Mouse (Mus musculus) stomach, postnatal 0 days (tissue): ENCODE results near the gene Zcchc9. TPM values are rescaled to one million over a fixed set of nuclear protein-coding genes. Genes with fewer than 3 reads are reported as not detected.

Source experiments
- ATAC-seq: fragments of 200-750 bp; cut with Nextera tagmentation; 2 replicates; pipeline ENCODE4 v1.8.0; 2017; ENCODE audit not compliant: low FRiP score, low TSS enrichment
- DNase-seq: peaks from one replicate; pipeline ENCODE4 v3.0.0-alpha.2; 2016; ENCODE audit warnings: low spot score
- H3K27ac ChIP-seq: fragments of 300-500 bp; sonication (generic); replicated peaks from 2 replicates; pipeline ENCODE4 v1.5.1; 2014; ENCODE audit warnings: mild to moderate bottlenecking, control low read depth
- H3K27me3 ChIP-seq: fragments of 300-500 bp; sonication (generic); 2 replicates; pipeline ENCODE4 v1.6.1; 2014; ENCODE audit warnings: low read length; ENCODE audit not compliant: control insufficient read depth, insufficient read depth
- H3K36me3 ChIP-seq: fragments of 300-500 bp; sonication (generic); 2 replicates; pipeline ENCODE4 v1.6.1; 2014; ENCODE audit warnings: low read length, mixed read lengths; ENCODE audit not compliant: control insufficient read depth, insufficient read depth
- H3K4me1 ChIP-seq: fragments of 300-500 bp; sonication (generic); replicated peaks from 2 replicates; pipeline ENCODE4 v1.6.1; 2014; ENCODE audit warnings: antibody characterized with exemption; ENCODE audit not compliant: control insufficient read depth, insufficient read depth
- H3K4me2 ChIP-seq: fragments of 300-500 bp; sonication (generic); replicated peaks from 2 replicates; pipeline ENCODE4 v1.6.1; 2014; ENCODE audit warnings: low read depth, mild to moderate bottlenecking, control low read depth, moderate library complexity
- H3K4me3 ChIP-seq: fragments of 300-500 bp; sonication (generic); 2 replicates; pipeline ENCODE4 v1.5.1; 2014; ENCODE audit warnings: low read depth, low read length, control low read depth
- H3K9ac ChIP-seq: fragments of 300-500 bp; sonication (generic); 2 replicates; pipeline ENCODE4 v1.6.1; 2014; ENCODE audit warnings: mild to moderate bottlenecking, low read length, control low read depth, mixed read lengths
- H3K9me3 ChIP-seq: fragments of 300-500 bp; sonication (generic); 2 replicates; pipeline ENCODE4 v1.6.1; 2016; ENCODE audit warnings: low read length; ENCODE audit not compliant: control insufficient read depth
- CTCF ChIP-seq: IDR thresholded peaks from 2 replicates; pipeline ENCODE4 v1.5.1; 2016; ENCODE audit warnings: antibody characterized with exemption, low read depth, mild to moderate bottlenecking, moderate library complexity
- EP300 ChIP-seq: optimal IDR thresholded peaks from 2 replicates; pipeline ENCODE3; 2016; ENCODE audit warnings: antibody characterized with exemption
- WGBS: fragments of 180-500 bp; shearing (Covaris S2); extraction: QIAGEN DNeasy Blood & Tissue Kit; methylation state at CpG from one replicate; pipeline ENCODE4 v1.1.7; 2014; 5-methylcytosine and 5-hydroxymethylcytosine counted together
- microRNA-seq: library from miRNA; unstranded; fragments of <30 nt; microRNA quantifications from one replicate; pipeline ENCODE4, GENCODE M21; 2016
- polyA plus RNA-seq: library from polyadenylated mRNA; unstranded; fragments of >200 nt; fragmentation: Nextera tagmentation; extraction: Ambion mirVana; gene quantifications from 2 replicates; pipeline ENCODE4 v1.2.1, GENCODE M21; 2015

The Zcchc9 gene
- polyA plus RNA-seq, 1 experiment from 2014 or later = 18.6 TPM

- Histone ChIP-seq H3K36me3 (no peaks in the 10 kb centered on the region), H3K9ac (no peak overlapping the region), H3K9me3 (no peaks in the 10 kb centered on the region), H3K4me3 (no peak overlapping the region), H3K4me2 (no peak overlapping the region), H3K4me1 (no peaks in the 10 kb centered on the region), H3K27ac (no peak overlapping the region), H3K27me3 (no peaks in the 10 kb centered on the region)
- WGBS = 88% methylated on average over 2 of the region's 2 CpGs
- no peak for DNase-seq
- TF ChIP-seq EP300 (no peak), CTCF (no peak)
- ATAC-seq = no peak
These were observed 59.1 kb downstream of the Zcchc9 start for GRCm38 (mm10) chr13:91748401-91748800.

Small RNA genes within 50 kb of the gene (microRNA-seq; reads per million reads assigned to microRNA genes)
- gene Gm27656 = not detected

Other genes with a start within 250 kb of the Zcchc9 start
- 0.15 and 0.18 TPM in 2 replicates for gene Acot12, start 66.2 kb downstream of the Zcchc9 start, polyA plus RNA-seq
- 0.06 and 0.08 TPM in 2 replicates for gene Ckmt2, start 69.2 kb upstream of the Zcchc9 start, polyA plus RNA-seq